Mouse (Mus musculus): ENCODE data around the gene Atraid.
"Not testable (repeated sequence)": the region's sequence is repeated elsewhere in the genome, so short reads cannot be mapped to it uniquely, and the experiment has no call there.

The Atraid gene

GRCm38 (mm10) chr5:31047848-31048762 lies at the start of gene Atraid:
Gene Atraid, plus strand, starts transcription at chr5:31048312.
- DNase-seq, result peak; percentile 99

GRCm38 (mm10) chr5:30999324-30999723 lies 48.8 kb upstream of the Atraid start:
- DNase-seq, result no peak

- no peak for DNase-seq
Measured at GRCm38 (mm10) chr5:31000122-31000521, 48.0 kb upstream of the Atraid start.

- no peak for DNase-seq
Measured at GRCm38 (mm10) chr5:31000993-31001392, 47.1 kb upstream of the Atraid start.

- DNase-seq, result no peak
Measured at GRCm38 (mm10) chr5:31001560-31001959, 46.6 kb upstream of the Atraid start.

- peak; percentile 85 for DNase-seq
Measured at GRCm38 (mm10) chr5:31004184-31004583, 43.9 kb upstream of the Atraid start.

GRCm38 (mm10) chr5:31012737-31013136 lies 35.4 kb upstream of the Atraid start:
- DNase-seq, result no peak

- no peak for DNase-seq
Measured at GRCm38 (mm10) chr5:31015913-31016312, 32.2 kb upstream of the Atraid start.

- DNase-seq, result not testable (repeated sequence)
Measured at GRCm38 (mm10) chr5:31021790-31022189, 26.3 kb upstream of the Atraid start.

GRCm38 (mm10) chr5:31022690-31023089 lies 25.4 kb upstream of the Atraid start:
- no peak for DNase-seq

GRCm38 (mm10) chr5:31023254-31023653 lies 24.9 kb upstream of the Atraid start:
- no peak for DNase-seq

GRCm38 (mm10) chr5:31024641-31025040 lies 23.5 kb upstream of the Atraid start:
- no peak for DNase-seq

- no peak for DNase-seq
Measured at GRCm38 (mm10) chr5:31030926-31031325, 17.2 kb upstream of the Atraid start.

GRCm38 (mm10) chr5:31031508-31031907 lies 16.6 kb upstream of the Atraid start:
- DNase-seq, result no peak

GRCm38 (mm10) chr5:31034669-31035068 lies 13.4 kb upstream of the Atraid start:
- DNase-seq, result no peak

GRCm38 (mm10) chr5:31036556-31036955 lies 11.6 kb upstream of the Atraid start:
- not testable (repeated sequence) for DNase-seq

GRCm38 (mm10) chr5:31038171-31038845 lies 9.8 kb upstream of the Atraid start:
- no peak for DNase-seq

GRCm38 (mm10) chr5:31046416-31046815 lies 1.7 kb upstream of the Atraid start:
- no peak for DNase-seq

GRCm38 (mm10) chr5:31047074-31047473 lies 1.0 kb upstream of the Atraid start:
- DNase-seq, result no peak

- peak; percentile 30 for DNase-seq
Measured at GRCm38 (mm10) chr5:31048763-31049641, 890 bp downstream of the Atraid start, which contains the start of gene Slc5a6. Gene Slc5a6, minus strand, starts transcription at chr5:31048924.

GRCm38 (mm10) chr5:31050427-31050826 lies 2.3 kb downstream of the Atraid start:
- DNase-seq, result no peak

GRCm38 (mm10) chr5:31053728-31054127 lies 5.6 kb downstream of the Atraid start:
- not testable (repeated sequence) for DNase-seq
